Mouse (Mus musculus): ENCODE data around the gene Ifrd2.

Gene Ifrd2

DNA sequence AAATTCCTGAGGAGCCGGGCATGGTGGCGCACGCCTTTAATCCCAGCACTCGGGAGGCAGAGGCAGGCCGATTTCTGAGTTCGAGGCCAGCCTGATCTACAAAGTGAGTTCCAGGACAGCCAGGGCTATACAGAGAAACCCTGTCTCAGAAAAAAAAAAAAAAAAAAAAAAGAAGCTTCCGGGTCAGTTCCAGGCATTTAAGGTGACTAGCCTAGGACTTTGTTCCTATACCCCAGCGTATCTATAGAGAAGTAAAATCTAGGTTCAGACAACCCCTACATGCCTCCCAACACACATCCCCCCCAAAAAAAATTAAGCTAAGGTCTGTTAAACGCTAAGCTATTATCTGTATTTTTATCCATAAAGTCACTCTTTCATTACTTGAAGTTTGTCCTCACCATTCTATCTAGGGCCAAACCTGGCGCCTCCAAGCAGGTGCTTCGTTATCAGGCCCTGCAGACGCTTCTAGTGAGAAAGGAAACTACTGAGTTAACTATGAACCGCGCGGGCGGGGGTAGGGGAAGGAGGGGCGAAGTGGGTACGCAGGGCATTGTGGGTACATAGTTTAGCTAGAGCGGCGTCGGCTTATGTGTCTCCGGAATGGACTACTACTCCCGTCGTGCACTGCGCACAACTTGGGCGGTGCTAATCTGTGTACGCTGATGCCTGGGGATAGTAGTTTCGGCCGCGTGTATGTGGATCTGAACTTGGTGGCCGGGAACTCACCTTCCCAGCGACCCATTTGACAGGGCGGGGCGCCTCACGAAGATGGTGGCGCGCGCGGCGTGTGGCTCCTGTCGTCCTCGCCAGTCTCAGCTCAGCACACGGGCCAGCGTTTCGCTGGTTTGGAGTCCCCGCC, at the start of gene Ifrd2:
TSS of gene Ifrd2 (plus strand) at position 669 of the 859 bp plus-strand sequence.
- DNase-seq (ENCODE audit: low spot score) = peak; percentile 92

DNA sequence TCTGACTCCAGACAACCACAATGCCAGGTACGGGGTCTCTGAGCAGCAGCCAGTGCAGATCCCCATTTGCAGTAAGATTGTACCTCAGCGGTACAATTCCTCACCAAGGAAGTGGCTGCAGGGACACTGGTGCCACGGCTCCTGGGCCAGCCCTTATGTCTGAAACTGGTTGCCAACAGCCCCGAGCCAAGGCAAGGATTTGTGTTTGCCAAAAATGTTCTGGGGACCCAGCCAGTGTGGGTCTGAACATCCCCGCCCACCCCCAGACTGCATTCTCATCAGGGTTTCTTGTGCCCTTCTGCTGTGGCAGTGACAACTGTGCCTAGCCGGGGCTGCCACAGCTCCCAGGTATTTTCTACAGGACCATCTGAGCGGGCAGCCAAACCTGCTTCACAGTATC, 49.2 kb upstream of the Ifrd2 start:
- DNase-seq (ENCODE audit: low spot score) = no peak

DNA sequence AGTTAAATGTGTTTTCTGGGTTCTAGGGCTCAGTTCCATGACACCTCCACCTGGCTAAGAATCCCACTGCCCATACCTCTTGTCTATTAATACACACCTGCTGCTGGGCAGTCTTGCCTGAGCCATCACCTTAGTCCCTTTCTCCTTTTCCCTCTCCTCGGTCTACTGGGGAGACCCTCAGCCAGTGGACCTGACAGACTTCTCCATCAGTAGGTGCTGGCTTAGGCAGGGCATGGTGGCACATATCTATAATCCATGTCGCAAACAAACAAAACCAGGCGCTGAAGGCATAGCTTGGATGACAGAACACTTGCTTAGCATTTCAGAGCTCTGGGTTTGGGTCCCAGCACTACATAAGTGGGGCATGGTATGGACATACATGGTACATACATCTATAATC, 48.7 kb upstream of the Ifrd2 start:
- no peak for DNase-seq (ENCODE audit: low spot score)

DNA sequence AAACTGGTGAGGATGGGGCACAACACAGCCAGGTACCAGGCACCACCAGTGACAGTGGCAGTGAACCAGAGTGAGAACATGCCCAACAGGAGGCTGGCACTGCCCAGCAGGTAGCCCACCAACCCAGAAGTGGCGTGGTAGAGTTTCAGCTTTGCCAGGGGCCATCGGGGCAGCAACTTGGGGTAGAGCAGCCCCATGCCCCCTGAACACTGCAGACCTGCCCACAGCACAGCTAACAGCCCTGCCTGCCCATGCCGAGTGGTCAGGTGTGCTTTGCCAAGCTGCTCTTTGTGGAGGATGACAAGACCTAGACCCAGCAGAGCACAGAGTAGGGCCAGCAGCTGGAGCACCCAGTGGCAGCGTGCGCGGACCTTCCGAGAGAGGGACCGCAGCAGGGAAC, 47.5 kb upstream of the Ifrd2 start:
- no peak for DNase-seq (ENCODE audit: low spot score)

DNA sequence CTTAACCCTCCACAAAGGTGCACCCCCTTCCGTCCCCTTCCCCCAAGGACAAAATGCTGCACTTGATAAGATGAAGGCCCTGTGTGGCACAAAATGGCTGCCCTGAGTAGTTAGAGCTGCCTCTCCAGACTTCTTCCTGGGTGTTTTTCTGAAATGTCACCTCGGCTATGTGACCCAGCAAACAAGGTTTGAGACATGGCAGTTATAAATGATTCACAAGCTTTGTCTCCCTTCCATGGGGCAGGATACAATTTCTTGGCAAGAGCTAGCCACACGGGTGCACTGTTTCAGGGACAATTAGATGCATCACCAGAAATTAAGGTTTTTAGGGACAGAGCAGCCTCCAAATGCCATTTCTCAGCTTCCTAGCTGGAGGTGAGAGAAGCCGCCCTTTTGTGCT, 47.0 kb upstream of the Ifrd2 start:
- no peak for DNase-seq (ENCODE audit: low spot score)

DNA sequence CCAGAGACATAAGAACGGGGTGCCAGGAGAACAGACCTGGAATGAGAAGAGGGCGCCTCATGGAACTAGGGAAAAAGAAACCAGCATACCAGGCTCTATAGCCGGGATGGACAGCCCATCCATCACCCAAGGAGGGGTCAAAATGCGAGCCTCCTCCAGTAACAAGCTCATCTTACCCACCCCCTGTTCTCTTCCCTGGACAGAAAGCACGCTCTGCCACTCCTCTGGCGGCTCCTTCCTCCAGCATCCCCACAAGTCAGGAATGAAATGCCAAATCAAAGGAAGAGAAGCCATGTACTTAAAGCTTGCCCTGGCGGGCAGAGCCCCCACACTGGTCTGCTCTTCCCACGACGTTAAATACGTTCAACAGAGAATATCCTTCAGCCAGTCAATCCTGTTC, 46.4 kb upstream of the Ifrd2 start:
- DNase-seq (ENCODE audit: low spot score) = no peak

DNA sequence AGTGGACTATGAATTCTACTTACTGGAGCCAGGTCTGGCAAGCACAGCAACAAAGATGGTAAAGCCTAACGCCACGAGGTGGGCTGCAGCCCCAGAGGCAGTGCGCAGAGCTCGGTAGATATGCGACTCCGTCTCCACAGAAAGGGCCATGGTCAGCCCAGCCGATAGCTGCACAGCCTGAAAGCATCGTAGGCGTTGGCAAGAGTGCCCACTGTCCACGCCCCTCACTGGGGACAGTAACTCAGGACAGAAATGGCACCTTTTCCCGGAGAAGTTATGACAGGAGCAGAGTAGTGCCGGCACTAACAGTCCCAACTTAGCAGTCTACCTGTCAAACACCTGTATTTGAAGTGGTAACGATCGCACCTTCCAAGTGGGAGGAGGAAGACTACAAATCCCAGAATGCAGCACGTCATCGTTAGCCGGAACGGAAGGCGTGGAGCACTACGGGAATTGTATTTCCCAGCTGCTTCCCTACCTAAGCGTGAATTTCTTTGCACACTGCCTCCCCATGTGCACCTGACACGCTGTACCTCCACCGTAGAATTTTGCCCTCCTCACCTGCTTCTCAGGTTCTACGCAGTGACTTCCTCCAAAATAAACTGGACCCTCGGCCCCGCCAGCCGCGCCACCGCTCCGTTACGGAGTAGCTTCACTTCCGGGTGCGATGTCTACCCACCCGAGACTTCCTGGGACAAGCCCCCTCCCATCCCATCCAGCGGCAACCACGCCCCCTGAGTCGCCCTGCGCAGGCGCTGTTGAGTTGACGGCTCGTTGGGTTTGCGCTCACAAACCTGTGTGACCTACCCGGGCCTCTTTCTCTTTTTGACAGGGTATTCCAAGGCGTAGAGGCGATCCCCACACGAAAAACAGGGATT, 45.7 kb upstream of the Ifrd2 start, which contains the start of the genes Cyb561d2 and Nprl2:
TSS of gene Cyb561d2 (minus strand) at position 720 of the 878 bp plus-strand sequence.
TSS of gene Nprl2 (plus strand) at position 753 of the 878 bp plus-strand sequence.
- DNase-seq (ENCODE audit: low spot score) = peak; percentile 94

DNA sequence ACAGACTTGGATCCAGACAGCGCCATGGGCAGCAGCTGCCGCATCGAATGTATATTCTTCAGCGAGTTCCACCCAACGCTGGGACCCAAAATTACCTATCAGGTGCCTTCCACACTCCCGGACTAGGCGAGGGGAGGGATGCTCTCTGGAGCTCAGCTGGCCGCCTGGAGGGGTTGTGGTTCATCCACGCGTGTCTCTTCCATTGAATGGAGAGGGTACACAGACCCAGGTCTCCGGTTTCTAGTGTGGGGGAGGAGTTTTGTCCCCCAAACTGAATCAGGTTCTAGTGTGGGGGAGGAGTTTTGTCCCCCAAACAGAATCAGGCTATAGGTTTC, 45.1 kb upstream of the Ifrd2 start:
- DNase-seq (ENCODE audit: low spot score) = no peak

DNA sequence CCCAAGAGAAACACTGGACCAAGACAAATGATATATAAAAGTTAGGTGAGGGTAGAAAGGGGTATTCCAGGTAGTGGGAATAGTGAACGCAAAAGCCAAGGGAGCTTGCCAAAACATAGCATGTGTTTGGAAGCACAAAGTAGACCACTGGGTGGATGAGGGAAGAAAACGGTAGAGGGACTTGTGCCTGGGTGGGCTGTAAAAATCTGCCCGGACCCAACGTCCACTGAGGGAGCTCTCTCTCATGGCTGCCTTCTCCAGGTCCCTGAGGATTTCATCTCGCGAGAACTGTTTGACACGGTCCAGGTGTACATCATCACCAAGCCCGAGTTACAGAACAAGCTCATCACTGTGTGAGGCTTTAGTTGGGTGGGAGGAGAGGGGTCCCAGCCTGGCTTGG, 44.7 kb upstream of the Ifrd2 start:
- no peak for DNase-seq (ENCODE audit: low spot score)

DNA sequence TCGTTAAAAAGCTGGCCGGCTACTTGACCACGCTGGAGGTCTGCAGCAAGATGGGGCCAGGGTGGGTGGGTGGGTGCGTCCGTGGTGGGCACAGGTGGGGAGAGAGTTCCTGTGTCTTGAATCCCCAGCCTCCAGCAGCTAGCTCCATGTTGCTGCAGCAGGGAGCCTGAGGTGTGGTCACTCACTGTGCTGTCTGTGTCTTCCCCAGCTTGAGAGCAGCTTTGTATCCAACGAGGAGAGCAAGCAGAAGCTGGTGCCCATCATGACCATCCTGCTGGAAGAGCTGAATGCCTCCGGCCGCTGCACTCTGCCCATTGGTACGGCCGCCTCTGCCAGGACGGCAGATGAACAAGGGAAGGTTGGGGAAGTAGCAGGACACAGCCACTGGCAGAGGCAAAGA, 44.1 kb upstream of the Ifrd2 start:
- no peak for DNase-seq (ENCODE audit: low spot score)

DNA sequence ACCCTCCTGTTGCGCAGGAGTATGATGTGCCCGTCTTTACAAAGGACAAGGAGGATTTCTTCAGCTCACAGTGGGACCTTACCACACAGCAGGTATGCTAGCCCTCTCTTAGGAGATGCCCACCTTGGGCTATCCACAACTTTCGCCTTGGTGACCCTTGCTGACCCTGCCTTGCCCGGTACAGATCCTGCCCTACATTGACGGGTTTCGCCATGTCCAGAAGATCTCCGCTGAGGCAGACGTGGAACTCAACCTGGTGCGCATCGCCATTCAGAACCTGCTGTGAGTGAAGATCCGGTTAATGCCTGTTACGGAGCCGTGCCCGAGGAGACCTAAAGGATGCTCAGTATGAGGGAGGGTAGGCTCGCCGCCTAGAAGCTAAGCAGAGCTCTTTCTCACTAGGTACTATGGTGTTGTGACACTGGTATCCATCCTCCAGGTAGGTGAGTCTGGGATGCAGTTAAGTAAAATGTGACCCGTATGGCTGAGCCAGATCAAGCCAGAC, 43.2 kb upstream of the Ifrd2 start:
- DNase-seq (ENCODE audit: low spot score) = no peak

DNA sequence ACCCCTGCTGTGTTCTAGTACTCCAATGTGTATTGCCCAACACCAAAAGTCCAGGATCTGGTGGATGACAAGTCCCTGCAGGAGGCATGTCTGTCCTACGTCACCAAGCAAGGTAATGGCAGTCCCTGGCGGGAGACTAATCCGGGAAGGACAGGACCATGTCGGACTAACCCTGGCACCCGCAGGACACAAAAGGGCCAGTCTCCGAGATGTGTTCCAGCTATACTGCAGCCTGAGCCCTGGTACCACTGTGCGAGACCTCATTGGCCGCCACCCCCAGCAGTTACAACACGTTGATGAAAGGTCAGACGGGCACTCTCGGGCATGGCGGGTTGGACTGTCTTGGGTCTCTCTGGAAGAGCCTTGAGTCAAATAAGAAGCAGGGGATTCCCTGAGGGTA, 42.7 kb upstream of the Ifrd2 start:
- DNase-seq (ENCODE audit: low spot score) = no peak

DNA sequence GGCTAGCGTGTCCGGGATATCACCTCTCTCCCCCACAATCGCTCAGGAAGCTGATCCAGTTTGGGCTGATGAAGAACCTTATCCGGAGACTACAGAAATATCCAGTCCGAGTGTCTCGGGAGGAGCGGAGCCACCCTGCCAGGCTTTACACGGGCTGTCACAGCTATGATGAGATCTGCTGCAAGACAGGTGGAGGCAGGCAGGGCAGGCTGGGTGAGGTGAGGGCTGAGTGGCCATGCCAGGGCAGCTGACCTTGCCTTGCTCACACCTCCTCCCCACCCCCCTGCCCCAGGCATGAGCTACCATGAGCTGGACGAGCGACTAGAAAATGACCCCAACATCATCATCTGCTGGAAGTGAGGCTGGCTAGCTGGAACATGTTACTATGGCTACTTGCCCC, 42.2 kb upstream of the Ifrd2 start:
- DNase-seq (ENCODE audit: low spot score) = no peak

DNA sequence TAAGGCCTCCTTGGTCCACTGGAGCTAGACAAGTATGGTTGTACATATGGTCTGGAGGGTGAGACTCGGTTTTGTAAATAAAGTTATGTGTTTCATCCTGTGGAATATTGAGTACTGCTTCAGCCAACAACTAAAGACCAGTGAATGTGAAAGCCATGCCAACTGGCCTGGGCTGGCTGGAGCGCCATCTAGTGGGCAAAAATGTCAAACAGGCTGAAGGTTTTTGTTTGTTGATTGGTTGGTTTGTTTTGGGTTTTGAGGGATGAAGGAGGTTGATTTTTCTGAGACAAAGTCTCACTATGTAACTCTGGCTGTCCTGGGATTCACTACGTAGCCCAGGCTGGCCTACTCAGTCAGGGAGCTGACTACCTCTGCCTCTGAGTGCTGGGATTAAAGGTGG, 41.8 kb upstream of the Ifrd2 start:
- DNase-seq (ENCODE audit: low spot score) = peak; percentile 65

DNA sequence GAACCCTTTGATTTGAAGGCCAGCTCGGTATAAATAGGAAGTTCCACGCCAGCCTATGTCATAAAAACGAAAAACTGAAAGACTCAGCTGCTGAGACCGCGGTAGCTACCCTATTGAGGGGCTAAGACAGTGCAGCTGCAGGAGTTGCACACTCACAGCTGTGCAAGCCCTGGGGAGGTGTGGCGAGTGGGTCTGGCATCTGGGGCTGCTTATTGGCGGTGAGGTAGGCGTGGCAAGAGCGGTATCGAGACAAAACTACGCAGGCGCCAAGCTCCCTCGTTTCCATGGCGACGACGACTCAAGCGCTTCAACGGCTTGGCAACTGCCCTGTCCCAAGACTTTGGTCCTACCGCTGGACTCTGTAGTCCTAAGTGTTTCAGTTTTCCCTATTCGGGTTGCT, 40.4 kb upstream of the Ifrd2 start, which contains the start of gene Zmynd10:
TSS of gene Zmynd10 (plus strand) at position 273 of the 400 bp plus-strand sequence.
- DNase-seq (ENCODE audit: low spot score) = peak; percentile 87

DNA sequence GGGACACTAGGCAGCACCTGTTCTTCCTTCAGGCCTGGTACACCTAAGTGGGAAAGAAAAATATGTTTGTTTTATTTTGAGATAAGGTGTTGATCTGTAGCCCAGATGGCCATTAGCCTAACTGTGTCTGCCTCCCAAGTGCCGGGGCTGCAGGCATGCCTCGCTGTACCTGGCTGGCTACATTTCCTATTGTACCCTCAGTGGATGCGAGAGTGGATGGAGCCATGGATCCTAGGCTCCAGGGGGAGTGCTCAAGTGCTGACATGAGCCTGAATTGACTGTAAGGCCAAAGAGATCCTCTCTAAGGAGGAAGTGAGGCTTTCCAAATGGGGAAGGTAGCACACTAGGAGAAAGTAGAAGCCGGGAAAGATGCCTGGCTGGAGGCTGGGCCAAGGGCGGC, 39.5 kb upstream of the Ifrd2 start:
- DNase-seq (ENCODE audit: low spot score) = no peak

DNA sequence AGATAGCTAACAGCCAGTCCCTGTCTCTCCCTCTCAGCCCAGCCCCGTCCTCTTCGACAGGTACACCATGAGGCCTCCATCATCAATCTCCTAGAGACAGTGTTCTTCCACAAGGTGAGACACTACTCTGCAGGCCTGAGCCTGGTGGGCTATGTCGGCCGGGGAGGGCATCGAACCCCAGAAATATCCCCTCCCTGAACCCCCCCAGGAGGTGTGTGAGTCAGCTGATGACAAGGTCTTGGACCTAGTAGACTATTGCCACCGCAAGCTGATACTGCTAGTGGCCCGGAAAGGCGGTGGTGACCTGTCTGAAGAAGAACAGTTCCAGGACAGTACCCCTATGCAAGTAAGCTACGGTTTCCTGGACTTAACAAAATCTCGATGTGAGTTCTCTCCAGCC, 38.6 kb upstream of the Ifrd2 start:
- DNase-seq (ENCODE audit: low spot score) = no peak

DNA sequence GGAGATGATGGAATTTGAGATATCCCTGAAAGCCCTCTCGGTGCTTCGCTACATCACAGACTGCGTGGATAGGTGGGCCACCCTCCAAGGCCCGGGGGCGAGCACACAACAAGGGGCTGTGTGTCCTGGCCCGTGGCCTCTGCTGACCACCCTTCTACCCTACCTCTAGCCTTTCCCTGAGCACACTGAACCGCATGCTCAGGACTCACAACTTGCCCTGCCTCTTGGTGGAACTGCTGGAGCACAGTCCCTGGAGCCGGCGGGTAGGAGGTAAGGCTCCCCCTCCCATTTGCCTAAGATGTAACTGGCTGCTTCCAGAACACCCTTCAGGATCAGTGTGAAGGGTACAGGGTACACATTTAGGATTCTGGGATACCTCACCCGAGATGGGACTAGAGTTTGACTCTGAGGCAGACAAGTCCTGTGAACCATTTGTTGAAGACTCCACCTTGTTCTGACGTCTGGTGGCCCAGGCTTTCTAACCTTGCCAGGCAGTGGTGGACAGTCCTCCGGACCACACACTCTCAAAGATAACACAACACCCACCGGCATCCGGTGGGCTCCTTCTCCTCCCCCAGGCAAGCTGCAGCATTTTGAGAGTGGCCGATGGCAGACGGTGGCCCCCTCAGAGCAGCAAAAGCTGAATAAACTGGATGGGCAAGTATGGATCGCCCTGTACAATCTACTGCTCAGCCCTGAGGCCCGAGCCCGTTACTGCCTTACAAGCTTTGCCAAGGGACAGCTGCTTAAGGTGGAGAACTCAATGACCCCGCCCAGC, 38.0 kb upstream of the Ifrd2 start:
- DNase-seq (ENCODE audit: low spot score) = no peak

DNA sequence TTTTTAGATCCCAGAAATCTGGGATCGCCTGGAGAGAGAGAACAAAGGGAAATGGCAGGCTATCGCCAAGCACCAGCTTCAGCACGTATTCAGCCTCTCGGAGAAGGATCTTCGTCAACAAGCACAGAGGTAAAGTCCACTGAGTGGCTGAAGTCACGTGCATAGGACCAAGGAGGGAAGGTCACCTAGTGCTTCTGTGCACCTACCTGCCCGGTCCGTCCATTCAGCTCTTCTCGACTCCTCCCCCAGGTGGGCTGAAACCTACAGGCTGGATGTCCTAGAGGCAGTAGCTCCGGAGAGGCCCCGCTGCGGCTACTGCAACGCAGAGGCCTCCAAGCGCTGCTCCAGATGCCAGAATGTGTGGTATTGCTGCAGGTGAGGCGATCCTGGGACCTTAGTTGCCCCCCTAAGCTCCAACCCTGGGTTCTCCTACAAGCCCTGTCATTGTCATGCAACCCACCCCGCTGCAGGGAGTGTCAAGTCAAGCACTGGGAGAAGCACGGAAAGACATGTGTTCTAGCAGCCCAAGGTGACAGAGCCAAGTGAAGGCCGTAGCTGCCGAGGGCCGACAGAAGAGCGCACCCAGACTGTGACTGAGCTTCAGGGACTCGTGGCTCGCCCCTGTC, 36.8 kb upstream of the Ifrd2 start:
- no peak for DNase-seq (ENCODE audit: low spot score)

DNA sequence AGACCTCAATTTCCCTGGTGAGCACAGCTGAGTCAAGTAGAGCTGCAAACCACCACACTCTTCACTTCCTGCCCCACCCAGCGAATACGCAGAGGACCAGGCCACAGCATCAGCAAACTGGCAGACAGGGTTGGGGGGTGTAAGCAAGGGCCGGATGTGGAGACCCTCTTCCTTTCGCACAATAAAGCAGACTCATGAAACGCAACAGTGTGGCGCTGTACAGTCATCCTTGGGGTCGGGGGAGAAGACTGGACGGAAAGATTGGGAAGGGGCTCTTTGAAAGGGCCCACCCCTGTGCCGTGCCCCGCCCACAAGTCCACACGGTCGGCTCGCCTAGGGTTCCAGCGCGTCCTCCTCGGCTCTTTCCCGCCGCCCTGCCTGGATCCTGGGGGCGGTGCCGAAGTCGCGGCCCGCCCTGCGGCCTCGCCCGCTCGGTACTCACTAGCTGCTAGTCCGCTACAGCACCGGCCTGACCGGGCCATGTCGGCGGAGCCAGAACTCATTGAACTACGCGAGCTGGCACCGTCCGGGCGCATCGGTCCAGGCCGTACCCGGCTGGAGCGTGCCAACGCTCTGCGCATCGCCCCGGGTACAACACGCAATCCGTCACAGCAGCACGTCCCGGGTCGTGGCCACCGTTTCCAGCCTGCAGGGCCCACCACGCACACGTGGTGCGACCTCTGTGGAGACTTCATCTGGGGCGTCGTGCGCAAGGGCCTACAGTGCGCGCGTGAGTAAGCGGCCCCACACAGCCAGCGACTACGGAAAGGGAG, 36.1 kb upstream of the Ifrd2 start, which contains the start of gene Rassf1:
TSS of gene Rassf1 (plus strand) at position 439 of the 773 bp plus-strand sequence.
- peak; percentile 78 for DNase-seq (ENCODE audit: low spot score)

DNA sequence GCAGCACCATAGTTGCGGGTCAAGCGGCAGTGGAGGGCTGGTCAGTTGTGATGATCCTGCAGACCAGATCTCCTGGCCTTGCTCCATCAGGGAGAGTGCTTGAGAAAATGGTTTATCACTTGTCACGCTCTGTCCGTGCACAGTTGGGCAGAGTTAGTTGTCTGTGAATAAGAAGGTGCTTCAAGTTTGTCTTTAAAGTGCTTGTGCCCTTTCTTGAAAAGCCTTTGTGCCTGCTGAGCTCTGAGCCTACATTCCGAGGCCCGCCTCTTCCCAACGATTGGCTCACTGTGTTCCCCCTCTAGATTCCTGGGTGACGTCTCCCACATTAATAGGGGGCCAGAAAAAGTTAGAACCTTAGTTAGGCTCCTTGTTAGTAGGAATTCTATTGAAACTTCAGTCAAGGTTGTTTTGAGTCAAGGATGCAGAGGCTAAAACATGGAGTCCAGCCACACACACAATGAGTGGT, 35.5 kb upstream of the Ifrd2 start:
- no peak for DNase-seq (ENCODE audit: low spot score)
